In genomic region chr17:47907366-47907920, GRCm38 (mm10) we compare ENCODE assay signal across 16 mouse cellular contexts. TPM values are rescaled to one million over a fixed set of nuclear protein-coding genes. Genes with fewer than 3 reads are reported as not detected.
DNase-seq lines count a peak whose midpoint lies in the region; ATAC-seq lines count a peak whose summit lies in the region.
"Had no signal": no experiment of that assay in that cellular context is flagged by ENCODE, and none has a peak within 500 bp of the region (broad histone marks: within the 10 kb centered on the region; RNA-seq: fewer than 3 reads in every experiment).

No protein-coding gene starts in this region.

- ATAC-seq in hindbrain, embryonic 14.5 days (ENCODE audit: low FRiP score): no peak
- ATAC-seq in forebrain, embryonic 13.5 days: no peak
- peak; percentile 31 for ATAC-seq in midbrain, embryonic 11.5 days (ENCODE audit: low FRiP score)
- ATAC-seq: liver, postnatal 0 days had no signal

- H3K27me3 ChIP-seq in hindbrain, embryonic 10.5 days (ENCODE audit: insufficient read depth, poor library complexity, severe bottlenecking): peaks cover 15% of the 10 kb centered on the region; the same call in 1 of the 2 replicates
- peaks cover 67% of the 10 kb centered on the region for H3K27me3 ChIP-seq in hindbrain, embryonic 14.5 days (ENCODE audit: control insufficient read depth, insufficient read depth, low read length)
- H3K27me3 ChIP-seq in forebrain, embryonic 13.5 days: peaks cover 89% of the 10 kb centered on the region
- no peaks in the 10 kb centered on the region for H3K27me3 ChIP-seq in midbrain, embryonic 11.5 days (ENCODE audit: control insufficient read depth, insufficient read depth, low read length)
- H3K27me3 ChIP-seq: embryonic facial prominence, embryonic 15.5 days had no signal

- no peaks in the 10 kb centered on the region for H3K9me3 ChIP-seq in hindbrain, embryonic 10.5 days
- H3K9me3 ChIP-seq in hindbrain, embryonic 14.5 days (ENCODE audit: control insufficient read depth, low read length): no peaks in the 10 kb centered on the region
- H3K9me3 ChIP-seq in forebrain, embryonic 13.5 days (replicated peaks): no peaks in the 10 kb centered on the region
- H3K9me3 ChIP-seq in midbrain, embryonic 11.5 days (ENCODE audit: control insufficient read depth, low read length): no peaks in the 10 kb centered on the region
- H3K9me3 ChIP-seq: embryonic facial prominence, embryonic 15.5 days; megakaryocyte, embryonic 14.5 days had no signal

- DNase-seq in hindbrain, embryonic 10.5 days (ENCODE audit: low spot score): no peak
- DNase-seq in hindbrain, embryonic 14.5 days (ENCODE audit: low spot score): no peak
- DNase-seq in NIH3T3 (ENCODE audit: low read depth) (peak; percentile 12), liver (no peak)
- DNase-seq in midbrain, embryonic 11.5 days (ENCODE audit: low spot score, missing footprints): peak; percentile 90
- no peak for DNase-seq in spleen, adult 12 weeks (ENCODE audit: low spot score)
- DNase-seq in cerebellum, postnatal 36 days: no peak
- DNase-seq: cerebellum, adult 2 months; heart, postnatal 36 days; kidney, adult 2 months; kidney, postnatal 4 days; liver, postnatal 0 days; right cerebral cortex, adult 18-20 months had no signal

- peak overlapping the region; percentile 23; the same call in 1 of the 2 replicates for H3K4me3 ChIP-seq in hindbrain, embryonic 10.5 days
- H3K4me3 ChIP-seq in hindbrain, embryonic 14.5 days (replicated peaks; ENCODE audit: low read length): no peak overlapping the region
- no peak overlapping the region for H3K4me3 ChIP-seq in forebrain, embryonic 13.5 days
- no peak overlapping the region for H3K4me3 ChIP-seq in midbrain, embryonic 11.5 days (ENCODE audit: low read depth, low read length)
- H3K4me3 ChIP-seq: embryonic facial prominence, embryonic 15.5 days; megakaryocyte, embryonic 14.5 days had no signal

- H3K36me3 ChIP-seq in hindbrain, embryonic 10.5 days: peaks cover 31% of the 10 kb centered on the region
- no peaks in the 10 kb centered on the region for H3K36me3 ChIP-seq in hindbrain, embryonic 14.5 days (replicated peaks; ENCODE audit: control insufficient read depth, insufficient read depth)
- H3K36me3 ChIP-seq in forebrain, embryonic 13.5 days (ENCODE audit: poor library complexity, severe bottlenecking): peaks cover 18% of the 10 kb centered on the region
- H3K36me3 ChIP-seq in midbrain, embryonic 11.5 days (ENCODE audit: control insufficient read depth, insufficient read depth, low read length): peaks cover 5% of the 10 kb centered on the region; the same call in 1 of the 2 replicates

- no peak overlapping the region for H3K4me2 ChIP-seq in hindbrain, embryonic 14.5 days (replicated peaks)
- peak overlapping the region; percentile 29 for H3K4me2 ChIP-seq in forebrain, embryonic 13.5 days
- H3K4me2 ChIP-seq in midbrain, embryonic 11.5 days: peak overlapping the region; percentile 27
- H3K4me2 ChIP-seq: embryonic facial prominence, embryonic 15.5 days had no signal

- peaks cover 89% of the 10 kb centered on the region for H3K4me1 ChIP-seq in hindbrain, embryonic 10.5 days (replicated peaks)
- peaks cover 16% of the 10 kb centered on the region; the same call in 1 of the 2 replicates for H3K4me1 ChIP-seq in hindbrain, embryonic 14.5 days (replicated peaks; ENCODE audit: control insufficient read depth, insufficient read depth, low read length)
- H3K4me1 ChIP-seq in forebrain, embryonic 13.5 days: peaks cover 72% of the 10 kb centered on the region
- peaks cover 62% of the 10 kb centered on the region for H3K4me1 ChIP-seq in midbrain, embryonic 11.5 days (ENCODE audit: control insufficient read depth, insufficient read depth, low read length)

- no peak overlapping the region for H3K9ac ChIP-seq in hindbrain, embryonic 14.5 days
- peak overlapping the region; percentile 30 for H3K9ac ChIP-seq in forebrain, embryonic 13.5 days
- peak overlapping the region; percentile 40 for H3K9ac ChIP-seq in midbrain, embryonic 11.5 days (ENCODE audit: low read length)
- H3K9ac ChIP-seq: embryonic facial prominence, embryonic 15.5 days; liver, postnatal 0 days had no signal

- peak overlapping the region; percentile 78 for H3K27ac ChIP-seq in hindbrain, embryonic 10.5 days
- H3K27ac ChIP-seq in hindbrain, embryonic 14.5 days: no peak overlapping the region
- H3K27ac ChIP-seq in forebrain, embryonic 13.5 days: peak overlapping the region; percentile 54
- H3K27ac ChIP-seq in midbrain, embryonic 11.5 days (ENCODE audit: low read depth, low read length): peak overlapping the region; percentile 77
- H3K27ac ChIP-seq: embryonic facial prominence, embryonic 15.5 days had no signal

- WGBS in hindbrain, embryonic 10.5 days: 34% methylated on average over 9 of the region's 9 CpGs
- WGBS in hindbrain, embryonic 14.5 days: 30% methylated on average over 9 of the region's 9 CpGs
- 8% methylated on average over 9 of the region's 9 CpGs for WGBS in forebrain, embryonic 13.5 days
- WGBS in midbrain, embryonic 11.5 days: 21% methylated on average over 9 of the region's 9 CpGs

RNA-seq across cellular contexts. Expression of gene Foxp4, which starts 17.0 kb away (rescaled TPM):
- polyA plus RNA-seq in hindbrain, embryonic 10.5 days (2016; fragmentation: Nextera tagmentation; extraction: Ambion mirVana): 25.1 and 29.4 TPM in 2 replicates
- 34.3 and 35.1 TPM in 2 replicates for polyA plus RNA-seq in hindbrain, embryonic 14.5 days (2014; fragmentation: Nextera tagmentation; extraction: Ambion mirVana)
- polyA plus RNA-seq in forebrain, embryonic 13.5 days (2015; fragmentation: Nextera tagmentation; extraction: Ambion mirVana): 13.4 and 15.6 TPM in 2 replicates
- polyA plus RNA-seq in midbrain, embryonic 11.5 days (2014; fragmentation: Nextera tagmentation; extraction: Ambion mirVana): 24.6 and 27.5 TPM in 2 replicates

Comparison
In these comparisons a context has a peak if more than half of its experiments do, and no peak if none do; other contexts are left out.
1. DNase-seq: peak in NIH3T3 (single experiment) and midbrain, embryonic 11.5 days (single experiment); none in hindbrain, embryonic 10.5 days (single experiment), hindbrain, embryonic 14.5 days (single experiment), spleen, adult 12 weeks (single experiment), liver (single experiment) and cerebellum, postnatal 36 days (0 of 2).